Mouse (Mus musculus) c-Kit-positive CD71-negative TER-119-negative erythroid progenitor cells, embryonic 14.5 days (primary cell): Measurements from ENCODE around the gene Add1.
"Not testable (repeated sequence)": the region's sequence is repeated elsewhere in the genome, so short reads cannot be mapped to it uniquely, and the experiment has no call there.

Source experiments
- DNase-seq: peaks from one replicate; pipeline ENCODE4 v3.0.0-alpha.2; 2013; ENCODE audit warnings: low read depth

Gene Add1

GRCm38 (mm10) chr5:34551821-34552220 lies 21.6 kb upstream of the Add1 start:
- no peak for DNase-seq

- no peak for DNase-seq
Observed at GRCm38 (mm10) chr5:34563854-34564253, 9.6 kb upstream of the Add1 start.

GRCm38 (mm10) chr5:34564291-34564690 lies 9.2 kb upstream of the Add1 start:
- DNase-seq: no peak

GRCm38 (mm10) chr5:34565545-34566283 lies 7.8 kb upstream of the Add1 start:
- DNase-seq: no peak

GRCm38 (mm10) chr5:34571551-34571950 lies 1.9 kb upstream of the Add1 start:
- no peak for DNase-seq

- not testable (repeated sequence) for DNase-seq
Observed at GRCm38 (mm10) chr5:34572568-34572967, 896 bp upstream of the Add1 start.

GRCm38 (mm10) chr5:34574721-34575120 lies 1.3 kb downstream of the Add1 start:
- DNase-seq: no peak

GRCm38 (mm10) chr5:34576286-34576685 lies 2.8 kb downstream of the Add1 start:
- no peak for DNase-seq

- no peak for DNase-seq
Observed at GRCm38 (mm10) chr5:34578038-34578655, 4.7 kb downstream of the Add1 start.

GRCm38 (mm10) chr5:34579377-34579776 lies 5.9 kb downstream of the Add1 start:
- DNase-seq: no peak

GRCm38 (mm10) chr5:34581671-34582313 lies 8.3 kb downstream of the Add1 start:
- not testable (repeated sequence) for DNase-seq

GRCm38 (mm10) chr5:34582314-34582675 lies 8.8 kb downstream of the Add1 start:
- DNase-seq: no peak

- DNase-seq: no peak
Observed at GRCm38 (mm10) chr5:34585216-34585615, 11.8 kb downstream of the Add1 start.

GRCm38 (mm10) chr5:34587881-34588280 lies 14.4 kb downstream of the Add1 start:
- DNase-seq: no peak

- DNase-seq: no peak
Observed at GRCm38 (mm10) chr5:34590059-34590458, 16.6 kb downstream of the Add1 start.

GRCm38 (mm10) chr5:34590702-34591101 lies 17.2 kb downstream of the Add1 start:
- no peak for DNase-seq

- DNase-seq: no peak
Observed at GRCm38 (mm10) chr5:34591388-34592004, 18.0 kb downstream of the Add1 start.

- not testable (repeated sequence) for DNase-seq
Observed at GRCm38 (mm10) chr5:34592224-34592623, 18.8 kb downstream of the Add1 start.

- no peak for DNase-seq
Observed at GRCm38 (mm10) chr5:34592666-34593065, 19.2 kb downstream of the Add1 start.

- DNase-seq: no peak
Observed at GRCm38 (mm10) chr5:34593202-34593727, 19.8 kb downstream of the Add1 start.

GRCm38 (mm10) chr5:34604576-34604975 lies 31.1 kb downstream of the Add1 start:
- no peak for DNase-seq

- DNase-seq: no peak
Observed at GRCm38 (mm10) chr5:34607100-34607880, 33.8 kb downstream of the Add1 start.
